Mouse (Mus musculus) ES-Bruce4 (cell line): ENCODE results near the gene Aqp11.
A peak's percentile ranks its signal among the peaks of the same experiment; 100 is the strongest.

ENCODE experiments used
- CTCF ChIP-seq: IDR thresholded peaks from one replicate; pipeline ENCODE4 v1.8.1; 2011; ENCODE audit warnings: low read depth, low read length
- EP300 ChIP-seq: IDR thresholded peaks from 2 replicates; pipeline ENCODE4 v1.6.1; 2011; ENCODE audit warnings: low read depth, low read length; ENCODE audit not compliant: insufficient read depth
- POLR2A ChIP-seq: IDR thresholded peaks from one replicate; pipeline ENCODE4 v1.8.1; 2011; ENCODE audit warnings: low read length; ENCODE audit not compliant: insufficient read depth

DNA sequence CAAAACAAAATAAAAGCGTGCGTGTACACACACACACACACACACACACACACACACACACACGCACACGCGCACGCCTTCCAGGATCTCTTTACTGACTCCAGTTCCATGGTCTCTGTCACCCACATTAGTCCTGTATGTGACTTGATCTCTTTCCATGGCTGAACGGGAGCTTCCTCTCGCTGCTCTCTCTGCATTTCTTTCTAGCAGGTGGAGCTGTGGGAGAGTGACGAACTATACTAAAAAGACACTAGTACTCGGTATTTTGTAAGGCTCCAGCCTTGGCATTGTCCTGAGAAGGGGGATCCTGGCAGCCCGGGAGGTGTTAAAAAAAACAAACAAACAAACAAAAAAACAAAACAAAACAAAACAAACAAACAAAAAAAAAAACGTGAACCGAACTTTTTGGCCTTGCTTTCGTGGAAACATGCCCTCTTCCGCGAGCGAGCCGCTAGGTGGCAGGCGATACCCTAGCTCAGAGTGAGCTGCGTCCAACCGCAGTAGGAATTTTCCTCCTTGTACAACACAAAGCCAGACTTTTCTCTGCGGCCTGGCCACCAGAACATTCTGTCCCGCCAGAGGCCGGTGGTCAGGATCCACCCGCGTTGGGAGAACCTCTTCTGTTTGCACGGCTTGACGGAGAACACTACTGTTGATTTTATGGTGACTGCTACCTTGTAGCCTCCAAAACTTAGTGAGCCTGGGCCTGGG is 9.9 kb upstream of the Aqp11 start:
- peak; percentile 95 for TF ChIP-seq CTCF
- no peak for TF ChIP-seq POLR2A
- TF ChIP-seq EP300: no peak
